Mouse (Mus musculus): ENCODE data around the gene Zfp775. TPM values are rescaled to one million over a fixed set of nuclear protein-coding genes. Genes with fewer than 3 reads are reported as not detected.

The Zfp775 gene
- polyA plus RNA-seq, 1 experiment from 2014 or later, result 2.0 TPM

GRCm38 (mm10) chr6:48569065-48569807 is 32.6 kb upstream of the Zfp775 start:
- Histone ChIP-seq H3K4me1 (replicated peaks) (peaks cover 20% of the 10 kb centered on the region), H3K4me2 (no peak overlapping the region), H3K27ac (no peak overlapping the region), H3K27me3 (no peaks in the 10 kb centered on the region), H3K9ac (no peak overlapping the region), H3K9me3 (replicated peaks) (no peaks in the 10 kb centered on the region), H3K36me3 (no peaks in the 10 kb centered on the region), H3K4me3 (replicated peaks) (no peak overlapping the region)
- 67% methylated on average over 8 of the region's 8 CpGs for WGBS (ENCODE audit: insufficient replicate concordance)
- DNase-seq, result no peak
- ATAC-seq (ENCODE audit: low read depth), result no peak

- no peaks in the 10 kb centered on the region for H3K27me3 ChIP-seq
- H3K9ac ChIP-seq, result no peak overlapping the region
- no peak overlapping the region for H3K27ac ChIP-seq
- no peak overlapping the region for H3K4me2 ChIP-seq
- 78% methylated on average over 5 of the region's 5 CpGs for WGBS (ENCODE audit: insufficient replicate concordance)
- H3K36me3 ChIP-seq, result no peaks in the 10 kb centered on the region
- ATAC-seq (ENCODE audit: low read depth), result no peak
- DNase-seq, result no peak
- peaks cover 13% of the 10 kb centered on the region for H3K4me1 ChIP-seq (replicated peaks)
- H3K4me3 ChIP-seq (replicated peaks), result no peak overlapping the region
- H3K9me3 ChIP-seq (replicated peaks), result no peaks in the 10 kb centered on the region
These were observed 29.8 kb upstream of the Zfp775 start for GRCm38 (mm10) chr6:48572014-48572413.

- DNase-seq (no peak), ATAC-seq (ENCODE audit: low read depth) (no peak)
- Histone ChIP-seq H3K27ac (no peak within 1 kb of the TSS), H3K4me3 (replicated peaks) (no peak within 1 kb of the TSS), H3K9me3 (replicated peaks) (no peaks in the 10 kb centered on the region), H3K4me2 (no peak within 1 kb of the TSS), H3K27me3 (no peaks in the 10 kb centered on the region), H3K36me3 (no peaks in the 10 kb centered on the region), H3K9ac (no peak within 1 kb of the TSS), H3K4me1 (replicated peaks) (peaks cover 13% of the 10 kb centered on the region)
- 40% methylated on average over 6 of the region's 6 CpGs for WGBS (ENCODE audit: insufficient replicate concordance)
These were observed 29.2 kb upstream of the Zfp775 start, which contains the start of gene Rarres2 for GRCm38 (mm10) chr6:48572572-48573061. Gene Rarres2 (minus strand): TSS chr6:48572789.

GRCm38 (mm10) chr6:48573280-48573679 is 28.6 kb upstream of the Zfp775 start:
- Histone ChIP-seq H3K9me3 (replicated peaks) (no peaks in the 10 kb centered on the region), H3K27ac (no peak overlapping the region), H3K4me3 (replicated peaks) (no peak overlapping the region), H3K9ac (no peak overlapping the region), H3K4me2 (no peak overlapping the region), H3K27me3 (no peaks in the 10 kb centered on the region), H3K36me3 (no peaks in the 10 kb centered on the region), H3K4me1 (replicated peaks) (peaks cover 13% of the 10 kb centered on the region)
- no peak for ATAC-seq (ENCODE audit: low read depth)
- no peak for DNase-seq
- 50% methylated on average over 10 of the region's 10 CpGs for WGBS (ENCODE audit: insufficient replicate concordance)

- Histone ChIP-seq H3K36me3 (no peaks in the 10 kb centered on the region), H3K9me3 (replicated peaks) (no peaks in the 10 kb centered on the region), H3K27me3 (no peaks in the 10 kb centered on the region), H3K27ac (no peak overlapping the region), H3K4me1 (replicated peaks) (peaks cover 13% of the 10 kb centered on the region), H3K9ac (no peak overlapping the region), H3K4me2 (no peak overlapping the region), H3K4me3 (replicated peaks) (no peak overlapping the region)
- 59% methylated on average over 3 of the region's 3 CpGs for WGBS (ENCODE audit: insufficient replicate concordance)
- no peak for ATAC-seq (ENCODE audit: low read depth)
- DNase-seq, result no peak
These were observed 27.9 kb upstream of the Zfp775 start for GRCm38 (mm10) chr6:48573981-48574380.

- H3K27me3 ChIP-seq, result no peaks in the 10 kb centered on the region
- no peak overlapping the region for H3K4me3 ChIP-seq (replicated peaks)
- H3K4me1 ChIP-seq (replicated peaks), result no peaks in the 10 kb centered on the region
- no peak overlapping the region for H3K9ac ChIP-seq
- no peak overlapping the region for H3K27ac ChIP-seq
- no peaks in the 10 kb centered on the region for H3K9me3 ChIP-seq (replicated peaks)
- H3K4me2 ChIP-seq, result no peak overlapping the region
- 35% methylated on average over 5 of the region's 5 CpGs for WGBS (ENCODE audit: insufficient replicate concordance)
- no peaks in the 10 kb centered on the region for H3K36me3 ChIP-seq
- no peak for DNase-seq
- ATAC-seq (ENCODE audit: low read depth), result no peak
These were observed 23.1 kb upstream of the Zfp775 start for GRCm38 (mm10) chr6:48578736-48579135.

GRCm38 (mm10) chr6:48579215-48579648 is 22.6 kb upstream of the Zfp775 start:
- Histone ChIP-seq H3K9me3 (replicated peaks) (no peaks in the 10 kb centered on the region), H3K27me3 (no peaks in the 10 kb centered on the region), H3K4me2 (no peak overlapping the region), H3K36me3 (no peaks in the 10 kb centered on the region), H3K4me3 (replicated peaks) (no peak overlapping the region), H3K9ac (no peak overlapping the region), H3K4me1 (replicated peaks) (no peaks in the 10 kb centered on the region), H3K27ac (no peak overlapping the region)
- ATAC-seq (ENCODE audit: low read depth) (no peak), DNase-seq (no peak)
- 9% methylated on average over 5 of the region's 5 CpGs for WGBS (ENCODE audit: insufficient replicate concordance)

GRCm38 (mm10) chr6:48581257-48581656 is 20.6 kb upstream of the Zfp775 start:
- Histone ChIP-seq H3K4me1 (replicated peaks) (no peaks in the 10 kb centered on the region), H3K9ac (no peak overlapping the region), H3K36me3 (no peaks in the 10 kb centered on the region), H3K27ac (no peak overlapping the region), H3K4me3 (replicated peaks) (no peak overlapping the region), H3K27me3 (no peaks in the 10 kb centered on the region), H3K4me2 (no peak overlapping the region), H3K9me3 (replicated peaks) (0 out of 2 replicates have a peak, but pooled peaks cover 2% of the 10 kb centered on the region)
- DNase-seq (no peak), ATAC-seq (ENCODE audit: low read depth) (no peak)
- WGBS (ENCODE audit: insufficient replicate concordance), result 34% methylated on average over 3 of the region's 3 CpGs

- DNase-seq (no peak), ATAC-seq (ENCODE audit: low read depth) (no peak)
- H3K9me3 ChIP-seq (replicated peaks), result 0 out of 2 replicates have a peak, but pooled peaks cover 5% of the 10 kb centered on the region
- no peak overlapping the region for H3K9ac ChIP-seq
- no peaks in the 10 kb centered on the region for H3K36me3 ChIP-seq
- no peak overlapping the region for H3K4me3 ChIP-seq (replicated peaks)
- 70% methylated on average over 3 of the region's 3 CpGs for WGBS (ENCODE audit: insufficient replicate concordance)
- no peak overlapping the region for H3K27ac ChIP-seq
- no peaks in the 10 kb centered on the region for H3K4me1 ChIP-seq (replicated peaks)
- no peak overlapping the region for H3K4me2 ChIP-seq
- no peaks in the 10 kb centered on the region for H3K27me3 ChIP-seq
These were observed 19.8 kb upstream of the Zfp775 start for GRCm38 (mm10) chr6:48582037-48582436.

- Histone ChIP-seq H3K9me3 (replicated peaks) (0 out of 2 replicates have a peak, but pooled peaks cover 5% of the 10 kb centered on the region), H3K4me2 (no peak within 1 kb of the TSS), H3K36me3 (no peaks in the 10 kb centered on the region), H3K27me3 (no peaks in the 10 kb centered on the region), H3K4me3 (replicated peaks) (no peak within 1 kb of the TSS), H3K9ac (no peak within 1 kb of the TSS), H3K27ac (no peak within 1 kb of the TSS), H3K4me1 (replicated peaks) (peaks cover 23% of the 10 kb centered on the region)
- 21% methylated on average over 6 of the region's 6 CpGs for WGBS (ENCODE audit: insufficient replicate concordance)
- no peak for DNase-seq
- ATAC-seq (ENCODE audit: low read depth), result no peak
These were observed 12.6 kb upstream of the Zfp775 start, which contains the start of gene Gm45021 for GRCm38 (mm10) chr6:48589194-48589750. Gene Gm45021 (plus strand): TSS chr6:48589610.

GRCm38 (mm10) chr6:48591221-48591845 is 10.5 kb upstream of the Zfp775 start:
- Histone ChIP-seq H3K4me3 (replicated peaks) (no peak overlapping the region), H3K27ac (0 out of 2 replicates have a peak overlapping the region, but pooled peaks have one; percentile 51), H3K9me3 (replicated peaks) (0 out of 2 replicates have a peak, but pooled peaks cover 5% of the 10 kb centered on the region), H3K36me3 (peaks cover 9% of the 10 kb centered on the region), H3K4me2 (no peak overlapping the region), H3K27me3 (no peaks in the 10 kb centered on the region), H3K9ac (no peak overlapping the region), H3K4me1 (replicated peaks) (peaks cover 37% of the 10 kb centered on the region)
- ATAC-seq (ENCODE audit: low read depth) (no peak), DNase-seq (no peak)
- 79% methylated on average over 3 of the region's 3 CpGs for WGBS (ENCODE audit: insufficient replicate concordance)

All from liver, embryonic 13.5 days (tissue).